Mouse (Mus musculus): ENCODE measurements around the gene Slc35d2. TPM values are rescaled to one million over a fixed set of nuclear protein-coding genes. Genes with fewer than 3 reads are reported as not detected.

Slc35d2 gene
- total and polyA plus RNA-seq, 2 experiments: 33.7 to 48.8 TPM

DNA sequence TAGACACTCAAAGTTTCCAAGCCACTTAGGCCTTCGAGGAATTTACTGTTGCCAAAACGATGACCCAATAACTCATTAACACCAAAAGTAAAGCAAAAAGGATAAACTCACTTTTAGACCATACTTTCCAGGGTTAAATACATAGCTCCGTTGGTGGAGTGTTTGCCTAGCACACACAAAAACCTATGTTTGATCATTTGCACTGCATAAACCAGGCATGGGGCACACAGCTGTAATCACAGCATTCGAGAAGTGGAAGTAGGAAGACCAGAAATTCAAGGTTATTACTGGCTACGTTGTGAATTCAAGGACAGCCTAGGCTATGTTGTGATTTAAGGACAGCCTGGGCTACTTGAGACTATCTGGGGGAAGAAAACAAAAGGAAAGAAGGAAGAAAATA lies 38.9 kb downstream of the Slc35d2 start:
- H3K27ac ChIP-seq (replicated peaks; ENCODE audit: insufficient read depth, low read depth, low read length): no peak overlapping the region
- no peaks in the 10 kb centered on the region for H3K27me3 ChIP-seq (ENCODE audit: control insufficient read depth, insufficient read depth, low read length)
- H3K4me1 ChIP-seq (ENCODE audit: control insufficient read depth, insufficient read depth, low read length): peaks cover 4% of the 10 kb centered on the region; the same call in 1 of the 2 replicates
- H3K4me3 ChIP-seq (ENCODE audit: insufficient read depth, low read depth, low read length): no peak overlapping the region
- H3K9ac ChIP-seq (ENCODE audit: low read depth, low read length): no peak overlapping the region
- no peaks in the 10 kb centered on the region for H3K36me3 ChIP-seq (ENCODE audit: control insufficient read depth, insufficient read depth, low read length)
- WGBS: 23% methylated on average over 5 of the region's 5 CpGs
- DNase-seq (ENCODE audit: extremely low read depth, low read depth, low spot score): peak; percentile 79
- no peaks in the 10 kb centered on the region for H3K79me2 ChIP-seq (ENCODE audit: control insufficient read depth, insufficient read depth, low read length)
- TF ChIP-seq POLR2A (IDR thresholded peaks at IDR 0.05; ENCODE audit: extremely low read depth, insufficient read depth, low read length): no peak
- no peak for TF ChIP-seq CTCF (IDR thresholded peaks at IDR 0.05; ENCODE audit: low read depth, low read length)

DNA sequence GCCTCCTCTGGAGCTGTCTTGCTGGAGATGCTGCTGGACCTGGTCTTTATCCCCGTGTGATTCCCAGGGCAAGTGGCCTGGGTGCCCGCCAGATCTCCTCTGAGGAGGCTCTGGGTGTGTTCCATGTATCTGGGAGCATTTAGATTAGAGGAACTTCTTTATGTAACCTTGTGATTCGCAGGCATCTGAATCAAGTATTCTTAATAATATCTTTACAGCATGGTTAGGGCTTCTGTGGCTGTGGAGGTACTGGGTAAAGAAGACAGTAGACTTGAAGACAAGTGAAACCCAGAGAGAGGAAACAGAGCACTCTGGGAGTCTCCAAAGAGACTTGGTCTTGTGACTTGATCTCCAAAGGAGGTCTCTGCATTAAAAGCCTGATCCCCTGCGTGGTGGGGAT lies 40.0 kb downstream of the Slc35d2 start, which contains the start of gene Hsd17b3:
Gene Hsd17b3 (minus strand): TSS at position 101 of the 400 bp plus-strand sequence.
- no peak within 1 kb of the TSS for H3K27ac ChIP-seq (replicated peaks; ENCODE audit: insufficient read depth, low read depth, low read length)
- H3K4me1 ChIP-seq (ENCODE audit: control insufficient read depth, insufficient read depth, low read length): peaks cover 4% of the 10 kb centered on the region; the same call in 1 of the 2 replicates

DNA sequence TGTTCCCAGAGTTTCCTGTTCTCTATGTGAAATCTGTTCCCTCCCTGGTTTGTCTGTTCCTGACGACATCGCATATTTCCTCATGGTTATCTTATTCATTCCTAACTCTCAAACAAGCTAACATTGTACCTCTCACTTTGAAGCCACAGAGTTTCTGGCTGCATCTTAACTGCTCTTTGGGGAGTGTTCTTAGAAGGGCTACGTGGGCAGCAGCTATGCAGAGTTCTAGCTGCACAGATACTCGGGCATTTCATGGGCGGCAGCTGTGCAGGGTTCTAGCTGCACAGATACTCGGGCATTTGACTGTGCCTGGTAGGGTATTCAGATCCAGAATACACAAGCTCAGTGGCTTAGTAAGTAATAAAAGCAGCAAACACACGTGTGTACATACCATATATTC lies 41.1 kb downstream of the Slc35d2 start:
- 87% methylated on average over 7 of the region's 7 CpGs for WGBS

More for the DNA sequence above, 40.0 kb downstream of the Slc35d2 start, which contains the start of gene Hsd17b3:
- TF ChIP-seq CTCF (IDR thresholded peaks at IDR 0.05; ENCODE audit: low read depth, low read length): no peak
- no peak for TF ChIP-seq POLR2A (IDR thresholded peaks at IDR 0.05; ENCODE audit: extremely low read depth, insufficient read depth, low read length)
- H3K4me3 ChIP-seq (ENCODE audit: insufficient read depth, low read depth, low read length): no peak within 1 kb of the TSS
- H3K27me3 ChIP-seq (ENCODE audit: control insufficient read depth, insufficient read depth, low read length): no peaks in the 10 kb centered on the region
- H3K36me3 ChIP-seq (ENCODE audit: control insufficient read depth, insufficient read depth, low read length): no peaks in the 10 kb centered on the region
- H3K79me2 ChIP-seq (ENCODE audit: control insufficient read depth, insufficient read depth, low read length): no peaks in the 10 kb centered on the region
- H3K9ac ChIP-seq (ENCODE audit: low read depth, low read length): no peak within 1 kb of the TSS
- DNase-seq (ENCODE audit: extremely low read depth, low read depth, low spot score): no peak
- 76% methylated on average over 4 of the region's 4 CpGs for WGBS

DNA sequence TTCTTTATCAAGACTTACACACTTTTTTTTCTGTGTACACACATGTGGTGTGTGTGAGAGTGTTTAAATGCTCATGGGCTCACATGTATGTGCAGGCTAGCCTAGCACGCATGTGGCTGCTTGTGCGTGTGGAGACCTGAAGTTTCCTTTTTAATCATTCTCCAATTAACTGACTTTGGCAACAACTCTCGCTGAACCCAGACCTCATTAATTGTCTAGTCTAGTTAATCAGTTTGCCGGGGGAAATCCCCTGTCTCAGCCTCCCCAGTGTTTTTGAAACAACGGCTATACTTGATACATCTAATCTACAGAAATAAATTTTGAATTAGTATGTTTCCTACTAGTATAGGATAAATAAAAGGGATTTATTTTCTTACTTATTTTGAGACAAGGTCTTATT lies 43.1 kb downstream of the Slc35d2 start:
- WGBS: 79% methylated on average over 5 of the region's 5 CpGs
- Histone ChIP-seq H3K27ac (replicated peaks; ENCODE audit: insufficient read depth, low read depth, low read length) (no peak overlapping the region), H3K4me1 (ENCODE audit: control insufficient read depth, insufficient read depth, low read length) (peaks cover 4% of the 10 kb centered on the region; the same call in 1 of the 2 replicates), H3K36me3 (ENCODE audit: control insufficient read depth, insufficient read depth, low read length) (no peaks in the 10 kb centered on the region), H3K9ac (ENCODE audit: low read depth, low read length) (no peak overlapping the region), H3K79me2 (ENCODE audit: control insufficient read depth, insufficient read depth, low read length) (no peaks in the 10 kb centered on the region), H3K27me3 (ENCODE audit: control insufficient read depth, insufficient read depth, low read length) (no peaks in the 10 kb centered on the region), H3K4me3 (ENCODE audit: insufficient read depth, low read depth, low read length) (no peak overlapping the region)
- TF ChIP-seq POLR2A (IDR thresholded peaks at IDR 0.05; ENCODE audit: extremely low read depth, insufficient read depth, low read length) (no peak), CTCF (IDR thresholded peaks at IDR 0.05; ENCODE audit: low read depth, low read length) (no peak)
- no peak for DNase-seq (ENCODE audit: extremely low read depth, low read depth, low spot score)

More for the DNA sequence above, 41.1 kb downstream of the Slc35d2 start:
- Histone ChIP-seq H3K4me1 (ENCODE audit: control insufficient read depth, insufficient read depth, low read length) (peaks cover 4% of the 10 kb centered on the region; the same call in 1 of the 2 replicates), H3K36me3 (ENCODE audit: control insufficient read depth, insufficient read depth, low read length) (no peaks in the 10 kb centered on the region), H3K27ac (replicated peaks; ENCODE audit: insufficient read depth, low read depth, low read length) (no peak overlapping the region), H3K27me3 (ENCODE audit: control insufficient read depth, insufficient read depth, low read length) (no peaks in the 10 kb centered on the region), H3K4me3 (ENCODE audit: insufficient read depth, low read depth, low read length) (no peak overlapping the region), H3K79me2 (ENCODE audit: control insufficient read depth, insufficient read depth, low read length) (no peaks in the 10 kb centered on the region), H3K9ac (ENCODE audit: low read depth, low read length) (no peak overlapping the region)
- TF ChIP-seq POLR2A (IDR thresholded peaks at IDR 0.05; ENCODE audit: extremely low read depth, insufficient read depth, low read length) (no peak), CTCF (IDR thresholded peaks at IDR 0.05; ENCODE audit: low read depth, low read length) (no peak)
- DNase-seq (ENCODE audit: extremely low read depth, low read depth, low spot score): no peak

DNA sequence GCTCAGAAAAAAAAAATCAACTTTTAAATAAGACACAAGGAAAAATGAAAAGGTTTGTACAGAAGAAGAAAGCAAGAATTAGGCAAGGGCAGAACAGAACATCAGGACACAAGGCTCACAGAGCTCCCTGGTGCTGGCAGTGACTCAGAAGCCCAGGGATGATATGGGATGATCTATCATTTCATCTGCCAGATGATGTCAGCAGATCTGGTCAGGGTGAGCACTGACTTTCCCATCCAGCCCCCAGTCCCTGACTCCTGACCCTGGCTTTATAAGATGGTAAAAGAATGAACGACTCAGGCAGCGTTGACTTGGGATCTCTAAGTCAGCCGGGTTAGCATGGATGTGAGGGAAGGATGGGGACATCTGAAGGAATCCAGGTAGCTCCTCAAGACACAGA lies 45.8 kb downstream of the Slc35d2 start:
- 86% methylated on average over 3 of the region's 3 CpGs for WGBS
- no peak for TF ChIP-seq POLR2A (IDR thresholded peaks at IDR 0.05; ENCODE audit: extremely low read depth, insufficient read depth, low read length)
- no peak for TF ChIP-seq CTCF (IDR thresholded peaks at IDR 0.05; ENCODE audit: low read depth, low read length)
- Histone ChIP-seq H3K36me3 (ENCODE audit: control insufficient read depth, insufficient read depth, low read length) (no peaks in the 10 kb centered on the region), H3K27me3 (ENCODE audit: control insufficient read depth, insufficient read depth, low read length) (no peaks in the 10 kb centered on the region), H3K79me2 (ENCODE audit: control insufficient read depth, insufficient read depth, low read length) (no peaks in the 10 kb centered on the region), H3K4me3 (ENCODE audit: insufficient read depth, low read depth, low read length) (no peak overlapping the region), H3K4me1 (ENCODE audit: control insufficient read depth, insufficient read depth, low read length) (peaks cover 5% of the 10 kb centered on the region), H3K27ac (replicated peaks; ENCODE audit: insufficient read depth, low read depth, low read length) (no peak overlapping the region), H3K9ac (ENCODE audit: low read depth, low read length) (no peak overlapping the region)
- DNase-seq (ENCODE audit: extremely low read depth, low read depth, low spot score): no peak

All from liver, adult 2 months (tissue).